Mouse (Mus musculus): ENCODE measurements around the gene Scgb1b2.

The Scgb1b2 gene

GRCm38 (mm10) chr7:31291721-31292120 lies at the start of gene Scgb1b2:
Scgb1b2 (minus strand) TSS chr7:31291821.
- DNase-seq (ENCODE audit: low read depth, low spot score): no peak

- DNase-seq (ENCODE audit: low read depth, low spot score): no peak
Measured at GRCm38 (mm10) chr7:31290208-31290607, 1.4 kb downstream of the Scgb1b2 start, which contains the start of gene Scgb2b2. Scgb2b2 (plus strand) TSS chr7:31290508.

Measured in WW6 (cell line).